Mouse (Mus musculus): ENCODE data around the gene Vmn1r206.
"Not testable (repeated sequence)": the region's sequence is repeated elsewhere in the genome, so short reads cannot be mapped to it uniquely, and the experiment has no call there.

The Vmn1r206 gene

DNA sequence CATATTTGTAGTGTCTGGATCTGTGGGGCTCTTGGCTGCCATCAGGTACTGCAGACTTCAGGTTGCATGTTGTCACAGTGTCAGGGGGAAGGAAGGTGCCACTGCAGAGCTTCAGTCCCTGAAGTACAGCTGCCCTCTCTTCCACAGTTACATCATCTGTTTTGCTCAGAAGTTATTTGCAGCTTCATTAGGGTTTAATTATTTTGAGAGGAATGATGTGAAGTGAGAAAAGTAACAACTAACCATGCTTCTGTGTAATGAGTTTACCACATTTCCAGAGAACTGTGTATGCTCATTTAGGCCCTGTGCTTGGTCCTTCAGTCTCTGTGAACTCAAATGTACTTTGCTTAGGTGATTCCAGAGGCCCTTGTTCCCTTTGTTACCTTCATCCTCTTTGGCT is at the start of gene Vmn1r206:
Gene Vmn1r206, minus strand, starts transcription at position 101 of the 400 bp plus-strand sequence.
- not testable (repeated sequence) for DNase-seq

DNA sequence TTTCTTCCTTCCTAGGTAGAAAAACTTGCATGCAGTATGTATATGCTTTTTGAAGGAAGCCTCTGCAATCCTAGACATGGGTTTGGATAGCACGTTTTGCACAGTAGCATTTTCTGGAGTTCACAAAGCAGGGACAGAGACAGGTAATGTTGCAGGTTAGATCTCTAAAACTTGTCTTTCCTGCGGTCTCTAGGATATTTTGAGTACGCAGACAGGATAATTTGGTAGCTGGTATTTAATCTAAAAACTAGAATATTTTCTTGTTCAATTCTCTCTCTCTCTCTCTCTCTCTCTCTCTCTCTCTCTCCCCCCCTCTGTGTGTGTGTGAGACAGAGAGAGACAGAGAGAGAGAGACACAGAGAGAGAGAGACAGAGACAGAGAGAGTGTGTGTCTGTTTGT is 31.2 kb downstream of the Vmn1r206 start, which contains the start of gene Vmn1r205:
Gene Vmn1r205, minus strand, starts transcription at position 101 of the 400 bp plus-strand sequence.
- DNase-seq: no peak

GRCm38 (mm10) chr13:22583336-22583735 is 40.7 kb downstream of the Vmn1r206 start:
- not testable (repeated sequence) for DNase-seq

GRCm38 (mm10) chr13:22574911-22575310 is 49.1 kb downstream of the Vmn1r206 start:
- DNase-seq: not testable (repeated sequence)
